Mouse (Mus musculus): ENCODE data around the gene Cenph.

Gene Cenph

GRCm38 (mm10) chr13:100775252-100776055, at the start of gene Cenph:
TSS of gene Cenph (minus strand) at chr13:100775899.
- no peak for TF ChIP-seq GATA4 (IDR thresholded peaks at IDR 0.05; ENCODE audit: insufficient replicate concordance, low read length)

- TF ChIP-seq GATA4 (IDR thresholded peaks at IDR 0.05; ENCODE audit: insufficient replicate concordance, low read length): no peak
These were observed 49.2 kb upstream of the Cenph start for GRCm38 (mm10) chr13:100824916-100825315.

DNA sequence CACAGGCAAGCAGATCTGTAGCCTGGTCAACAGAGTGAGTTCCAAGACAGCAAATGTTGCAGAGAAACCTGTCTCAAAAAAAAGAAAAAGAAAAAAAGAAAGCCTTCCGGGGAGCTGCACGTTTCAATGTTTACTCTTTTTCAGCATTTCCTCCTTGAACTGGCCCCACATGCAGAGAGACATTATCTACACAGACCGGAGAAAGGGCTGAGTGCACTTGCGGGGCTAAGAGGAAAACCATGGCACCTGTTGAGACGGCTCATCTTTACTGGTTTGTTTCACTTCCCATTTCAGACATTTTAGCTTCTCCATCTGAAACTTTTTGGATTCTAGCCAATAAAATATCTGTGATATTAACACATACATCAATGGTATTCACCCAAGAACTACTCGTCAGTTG, 48.6 kb upstream of the Cenph start:
- no peak for TF ChIP-seq GATA4 (IDR thresholded peaks at IDR 0.05; ENCODE audit: insufficient replicate concordance, low read length)

DNA sequence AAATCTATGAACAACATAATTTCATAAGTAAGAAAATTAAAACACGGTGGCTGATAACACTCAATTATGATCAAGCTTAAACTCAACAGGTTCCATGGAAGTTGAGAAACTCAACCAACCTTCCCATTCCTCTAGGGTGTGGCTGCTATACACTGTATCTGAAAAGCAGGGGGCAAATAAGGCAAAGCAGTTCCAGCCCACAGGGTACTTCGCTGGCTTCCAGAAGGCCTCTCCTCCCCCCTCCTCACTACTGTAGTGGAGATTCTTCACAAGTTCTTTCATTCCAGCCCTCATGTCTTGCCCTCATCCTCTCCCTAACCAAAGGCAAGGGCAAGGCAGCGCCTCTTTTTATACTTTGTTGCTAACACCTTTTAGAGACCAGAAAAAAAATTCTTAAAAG, 48.2 kb upstream of the Cenph start:
- TF ChIP-seq GATA4 (IDR thresholded peaks at IDR 0.05; ENCODE audit: insufficient replicate concordance, low read length): no peak

DNA sequence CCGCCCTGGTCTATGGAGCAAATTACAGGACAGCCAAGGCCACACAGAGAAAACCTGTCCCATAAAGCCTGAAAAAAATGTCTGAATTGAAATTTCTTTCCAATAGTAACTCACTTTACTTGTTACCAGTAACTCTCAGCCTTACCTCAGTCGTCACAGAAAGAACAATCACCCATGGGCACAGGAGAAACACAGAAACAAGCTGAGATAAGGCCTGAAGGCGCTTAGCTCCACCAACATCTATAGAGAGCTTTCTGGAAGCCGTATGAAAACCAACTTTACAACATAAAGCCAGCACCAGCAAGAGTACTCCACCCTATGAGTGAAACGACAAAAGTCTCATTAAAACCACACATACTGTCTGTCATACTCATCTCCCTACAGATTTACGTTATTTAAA, 38.8 kb upstream of the Cenph start:
- TF ChIP-seq GATA4 (IDR thresholded peaks at IDR 0.05; ENCODE audit: insufficient replicate concordance, low read length): no peak

DNA sequence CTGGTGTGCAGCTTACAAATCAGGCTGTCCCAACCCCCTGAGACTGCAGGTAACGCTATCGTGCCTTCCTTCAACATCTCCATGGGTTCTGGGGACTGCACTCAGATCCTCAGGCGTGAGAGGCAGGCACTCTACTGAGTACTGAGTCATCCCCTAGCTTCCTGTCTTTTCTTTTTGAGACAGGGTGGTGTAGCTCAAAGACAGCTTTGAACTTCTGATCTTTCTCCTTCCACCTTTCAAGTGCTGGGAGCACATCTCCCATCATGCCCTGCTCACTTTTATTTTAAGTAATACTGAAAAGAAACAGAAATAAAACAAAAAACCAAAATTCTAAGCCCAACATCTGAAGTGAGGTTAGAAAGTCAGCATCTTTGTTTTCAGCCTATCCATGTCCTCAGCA, 30.1 kb upstream of the Cenph start:
- TF ChIP-seq GATA4 (IDR thresholded peaks at IDR 0.05; ENCODE audit: insufficient replicate concordance, low read length): no peak

GRCm38 (mm10) chr13:100797171-100797570, 21.5 kb upstream of the Cenph start:
- TF ChIP-seq GATA4 (IDR thresholded peaks at IDR 0.05; ENCODE audit: insufficient replicate concordance, low read length): no peak

DNA sequence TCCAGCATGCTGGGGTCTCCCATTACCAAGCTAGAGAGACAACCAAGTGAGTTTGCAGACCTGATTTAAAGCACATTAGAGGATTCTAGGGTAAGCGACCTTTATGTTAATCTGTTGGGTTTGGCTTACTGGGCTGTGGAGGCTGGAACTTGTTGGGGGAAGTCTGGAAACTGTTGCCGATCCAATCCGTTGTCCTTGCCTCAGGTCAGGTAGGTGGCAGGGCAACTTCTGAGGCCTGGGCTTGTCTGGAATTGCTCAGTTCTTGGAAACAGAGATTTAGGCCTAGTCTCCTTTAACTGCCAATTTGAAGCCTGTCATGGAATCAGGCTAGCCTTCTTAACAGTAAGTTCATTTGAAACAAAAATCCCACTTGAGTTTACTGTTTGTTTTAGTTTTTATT, 13.4 kb upstream of the Cenph start:
- TF ChIP-seq GATA4 (IDR thresholded peaks at IDR 0.05; ENCODE audit: insufficient replicate concordance, low read length): no peak

- TF ChIP-seq GATA4 (IDR thresholded peaks at IDR 0.05; ENCODE audit: insufficient replicate concordance, low read length): no peak
These were observed 11.8 kb upstream of the Cenph start for GRCm38 (mm10) chr13:100787316-100788010.

- no peak for TF ChIP-seq GATA4 (IDR thresholded peaks at IDR 0.05; ENCODE audit: insufficient replicate concordance, low read length)
These were observed 10.7 kb upstream of the Cenph start, which contains the start of gene Ccnb1 for GRCm38 (mm10) chr13:100786414-100786867. TSS of gene Ccnb1 (minus strand) at chr13:100786570.

DNA sequence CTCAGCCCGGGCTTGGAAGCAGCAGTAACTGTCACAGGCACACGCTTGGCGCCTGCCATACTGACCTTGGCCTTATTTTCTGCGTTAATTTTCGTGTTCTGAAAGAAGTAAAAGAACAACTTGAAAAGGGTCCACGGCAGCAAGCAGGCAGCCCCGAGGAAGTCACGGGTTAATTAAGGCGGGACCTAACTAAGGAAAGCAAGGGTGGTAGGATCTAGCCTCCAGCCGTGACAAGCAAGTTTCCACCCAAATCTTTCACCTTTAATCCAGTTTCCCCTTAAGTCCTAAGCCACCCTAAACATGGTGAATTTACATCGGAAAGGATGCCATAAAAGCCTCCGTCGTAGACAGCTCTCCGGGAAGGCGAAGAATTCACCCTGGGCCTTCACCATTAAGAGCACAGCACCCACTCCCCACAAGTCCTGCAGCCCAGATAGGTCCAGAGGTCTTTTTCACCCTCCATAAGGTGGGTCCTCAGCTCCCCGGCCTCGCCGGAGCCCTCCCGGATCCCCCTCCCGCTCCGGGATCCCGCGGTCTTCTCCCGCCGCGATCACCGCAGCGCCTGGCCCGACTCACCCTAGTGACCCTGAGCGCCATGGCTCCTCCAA, 10.2 kb upstream of the Cenph start:
- no peak for TF ChIP-seq GATA4 (IDR thresholded peaks at IDR 0.05; ENCODE audit: insufficient replicate concordance, low read length)

GRCm38 (mm10) chr13:100777491-100777890, 1.8 kb upstream of the Cenph start:
- no peak for TF ChIP-seq GATA4 (IDR thresholded peaks at IDR 0.05; ENCODE audit: insufficient replicate concordance, low read length)

- no peak for TF ChIP-seq GATA4 (IDR thresholded peaks at IDR 0.05; ENCODE audit: insufficient replicate concordance, low read length)
These were observed 1.0 kb upstream of the Cenph start for GRCm38 (mm10) chr13:100776710-100777109.

GRCm38 (mm10) chr13:100776056-100776419, 339 bp upstream of the Cenph start:
- no peak for TF ChIP-seq GATA4 (IDR thresholded peaks at IDR 0.05; ENCODE audit: insufficient replicate concordance, low read length)

- TF ChIP-seq GATA4 (IDR thresholded peaks at IDR 0.05; ENCODE audit: insufficient replicate concordance, low read length): no peak
These were observed 995 bp downstream of the Cenph start for GRCm38 (mm10) chr13:100774704-100775103.

- TF ChIP-seq GATA4 (IDR thresholded peaks at IDR 0.05; ENCODE audit: insufficient replicate concordance, low read length): peak; percentile 91
These were observed 20.4 kb downstream of the Cenph start for GRCm38 (mm10) chr13:100755329-100755728.
